Mouse (Mus musculus) ovary, postnatal 14 days (tissue): Measurements from ENCODE around the gene Arl15.

Experiments
- DNase-seq: peaks from one replicate; pipeline ENCODE4 v3.0.0; 2022; ENCODE audit warnings: low spot score

The Arl15 gene

DNA sequence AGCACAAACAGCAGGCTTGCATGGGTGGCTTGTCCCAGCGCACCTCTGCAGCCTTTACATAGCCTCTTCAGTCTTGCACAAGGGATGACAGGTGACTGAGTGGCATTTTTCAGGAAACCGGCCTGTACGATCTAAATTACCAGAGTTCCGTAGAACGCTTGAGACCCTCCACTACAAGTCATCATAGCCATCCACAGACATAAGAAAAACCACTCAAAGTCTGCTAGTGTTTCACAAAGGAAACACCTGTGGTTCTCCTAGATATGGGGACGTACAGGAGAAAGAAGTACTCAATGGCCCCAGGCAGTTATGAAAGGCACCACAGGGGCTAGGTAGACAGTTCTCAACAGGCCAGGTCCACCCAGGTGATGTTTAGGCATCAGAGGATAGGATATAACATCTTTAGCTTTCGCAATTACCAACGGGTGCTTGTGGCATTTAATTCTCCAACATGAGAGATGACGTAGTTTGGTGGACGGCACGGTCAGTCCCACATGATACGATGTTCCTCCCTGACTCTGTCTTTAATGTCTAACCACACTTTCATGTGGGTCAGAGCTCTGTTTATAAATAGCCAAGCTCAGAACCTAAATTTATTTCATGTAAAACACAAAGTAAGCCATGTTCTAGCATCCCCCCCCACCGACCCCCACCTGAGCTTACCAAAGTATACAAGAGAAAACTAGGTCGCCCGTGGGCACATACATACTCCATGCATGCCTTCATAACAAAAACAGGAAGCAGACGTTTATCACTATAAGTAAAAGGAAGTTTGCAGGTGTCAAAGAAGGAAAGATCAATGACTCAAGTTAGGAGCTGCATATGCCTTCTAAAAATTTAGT, 356.8 kb downstream of the Arl15 start:
- no peak for DNase-seq

DNA sequence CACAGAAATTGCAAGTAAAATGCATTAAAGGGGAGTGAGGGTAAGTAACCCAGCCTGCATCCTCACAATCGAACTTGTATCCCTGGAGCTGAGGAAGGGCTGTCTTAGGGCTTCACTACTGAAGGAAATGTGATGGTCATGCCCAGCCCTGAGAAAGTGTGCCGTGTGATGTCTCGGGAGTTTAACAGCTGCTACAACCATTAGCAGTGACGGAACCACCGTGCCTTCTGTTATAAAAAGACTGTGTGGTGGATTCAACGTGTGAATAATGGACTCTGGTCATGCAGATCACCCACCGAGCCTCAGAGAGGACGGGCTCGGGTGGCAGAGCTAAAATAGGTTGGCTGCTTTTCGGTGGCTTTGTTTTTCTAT, 357.4 kb downstream of the Arl15 start:
- DNase-seq, result no peak

DNA sequence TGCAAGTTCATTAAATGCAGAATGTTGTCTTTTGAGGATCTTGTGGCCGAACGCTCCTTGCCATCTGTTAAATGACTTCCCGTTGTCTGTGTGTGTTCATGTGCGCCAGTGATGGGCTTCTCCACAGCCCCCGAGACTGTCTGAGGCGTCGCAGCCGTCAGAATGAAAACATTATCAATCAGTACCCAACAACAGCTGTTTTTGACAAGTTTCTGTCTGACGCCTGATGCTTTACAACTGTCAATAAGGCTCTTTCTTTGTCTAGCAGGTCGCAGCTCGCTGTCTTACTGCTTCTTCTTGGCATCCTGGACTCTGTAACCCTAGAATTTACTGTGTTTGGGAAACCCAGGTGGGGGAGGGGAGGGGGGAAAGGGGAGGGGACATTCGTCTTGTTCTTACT, 362.4 kb downstream of the Arl15 start:
- no peak for DNase-seq

DNA sequence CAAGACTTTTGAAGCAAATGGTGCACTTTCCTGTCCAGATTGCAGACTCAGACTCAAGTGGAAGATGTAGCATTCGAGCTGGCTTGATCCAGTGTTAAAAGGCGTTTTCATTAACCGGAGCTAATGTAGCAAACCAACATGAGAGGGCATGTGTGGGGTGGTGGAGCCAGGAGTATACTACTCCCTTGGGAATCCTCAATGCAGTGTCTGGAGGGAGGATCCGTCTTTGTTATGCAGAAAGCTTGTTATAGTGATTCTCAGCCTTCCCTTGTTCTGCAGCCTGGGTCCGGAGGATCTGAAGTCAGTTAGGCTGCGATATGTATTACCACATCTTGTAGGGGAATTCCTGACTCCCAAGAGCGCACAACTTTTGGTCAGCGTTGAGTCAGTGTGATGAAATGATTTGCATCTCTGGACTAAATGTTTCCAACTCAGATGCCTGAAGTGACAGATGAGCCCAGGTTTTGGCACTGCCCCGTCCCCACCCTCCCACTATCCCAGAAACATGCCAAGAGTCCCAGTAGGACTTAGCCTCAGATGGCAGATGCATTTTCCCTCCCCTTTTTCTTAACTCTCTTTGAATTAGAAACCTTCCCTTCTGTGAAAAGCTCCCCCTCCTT, 363.9 kb downstream of the Arl15 start:
- DNase-seq, result no peak

DNA sequence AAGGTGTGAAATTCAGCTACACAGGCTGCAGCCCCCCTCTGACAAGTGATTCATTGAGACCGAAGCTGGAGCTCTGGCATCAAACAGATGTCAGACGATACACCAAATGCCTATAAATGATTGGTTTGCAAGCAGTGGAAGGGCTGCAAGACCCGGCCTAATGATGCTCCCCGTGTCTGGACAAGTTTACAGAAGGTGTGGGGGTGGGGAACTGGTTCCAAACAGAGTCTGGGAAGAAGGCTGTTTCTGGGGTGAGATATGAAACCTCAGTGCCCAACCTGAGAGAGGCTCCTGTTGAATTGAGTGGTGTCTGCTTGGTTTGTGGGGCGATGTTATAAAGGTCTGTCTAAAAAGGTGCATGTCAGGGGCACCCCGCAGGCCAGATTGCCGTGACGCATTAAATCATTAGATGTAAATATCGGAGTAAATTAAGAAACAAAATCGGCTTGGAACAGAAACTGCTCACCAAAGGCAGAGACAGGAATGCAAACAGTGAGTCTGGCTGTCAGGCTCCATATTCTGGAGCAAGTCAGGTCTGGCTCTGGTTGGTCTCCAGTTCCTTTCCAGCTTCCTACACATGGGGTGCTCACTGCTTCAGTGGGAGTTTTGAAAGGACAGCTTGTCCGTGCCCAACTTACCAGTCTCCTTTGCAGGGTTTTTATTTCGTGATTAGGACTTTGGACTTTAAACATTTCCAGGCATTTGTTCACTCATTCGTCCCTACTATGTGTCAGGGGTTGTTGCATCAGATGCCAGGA, 365.5 kb downstream of the Arl15 start:
- DNase-seq, result no peak

DNA sequence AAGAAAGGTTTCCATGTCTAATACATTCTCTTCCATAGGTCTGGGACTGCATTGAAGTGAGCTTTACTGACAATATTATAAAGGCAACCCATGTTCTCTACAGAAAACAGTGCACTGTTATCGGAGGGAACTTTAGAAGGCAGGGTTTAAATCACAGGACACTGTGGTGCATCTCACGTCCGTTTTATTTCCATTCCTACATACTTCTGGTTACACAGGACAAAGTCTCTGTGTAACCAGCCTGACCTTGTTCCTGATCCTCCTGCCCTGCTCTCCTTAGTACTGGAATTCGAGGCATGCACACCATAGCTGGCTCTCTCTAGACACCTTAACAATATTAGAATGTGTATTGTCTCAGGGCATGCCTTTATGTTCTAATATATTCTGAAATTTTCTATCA, 368.4 kb downstream of the Arl15 start:
- no peak for DNase-seq

DNA sequence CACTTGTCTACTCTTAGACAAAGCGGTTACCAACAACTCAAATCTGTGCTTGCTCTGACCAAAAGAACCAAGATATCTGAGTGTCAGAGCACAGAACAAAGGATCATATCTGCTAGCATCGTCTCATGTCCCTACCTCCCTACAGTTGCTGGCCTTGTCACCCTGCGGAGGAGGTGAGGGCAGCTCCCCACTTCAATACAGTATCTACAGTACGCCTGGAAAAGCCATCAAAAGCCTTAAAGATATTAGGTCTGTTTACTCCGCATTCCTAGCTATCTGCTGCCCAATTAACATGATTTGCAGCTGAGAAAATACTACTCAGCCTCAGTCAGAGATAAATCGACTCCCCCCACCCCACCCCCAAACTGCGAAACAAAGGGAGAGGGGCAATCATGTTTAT, 371.3 kb downstream of the Arl15 start:
- no peak for DNase-seq

DNA sequence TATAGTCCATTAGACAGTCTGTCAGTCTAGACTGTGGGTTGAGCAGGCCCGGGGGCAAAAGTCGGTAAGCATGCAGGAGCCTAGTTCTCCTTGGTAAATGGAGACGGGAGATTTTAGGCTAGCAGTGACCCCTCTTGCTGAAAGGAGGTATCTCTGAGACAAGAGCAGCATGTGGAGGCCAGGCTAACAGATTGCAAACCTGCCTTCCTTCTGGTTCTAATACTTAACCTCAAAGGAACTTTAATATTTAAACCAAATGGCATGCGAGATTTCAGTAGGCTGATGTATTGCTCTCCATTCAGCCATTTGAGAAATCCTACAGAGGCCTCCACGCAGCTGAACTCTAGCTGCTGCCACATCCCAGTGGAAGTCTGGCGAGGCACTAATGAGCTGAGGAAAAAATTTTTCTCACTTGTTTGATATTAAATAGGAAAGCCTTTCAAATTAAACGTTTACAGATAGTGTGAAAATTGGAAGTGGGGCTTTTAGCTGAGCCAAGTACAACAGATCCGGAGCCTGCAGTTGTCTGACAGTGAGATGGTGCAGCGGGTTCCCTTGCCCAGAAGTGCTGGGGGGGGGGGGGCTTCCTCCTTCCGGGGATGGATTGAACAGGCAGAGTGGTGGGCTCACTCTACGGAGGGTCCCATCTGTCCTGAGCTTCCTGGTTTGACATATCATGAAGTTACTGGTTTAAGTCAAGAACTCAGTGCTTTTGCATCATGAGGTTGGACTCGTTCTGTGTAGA, 372.3 kb downstream of the Arl15 start:
- DNase-seq, result no peak

DNA sequence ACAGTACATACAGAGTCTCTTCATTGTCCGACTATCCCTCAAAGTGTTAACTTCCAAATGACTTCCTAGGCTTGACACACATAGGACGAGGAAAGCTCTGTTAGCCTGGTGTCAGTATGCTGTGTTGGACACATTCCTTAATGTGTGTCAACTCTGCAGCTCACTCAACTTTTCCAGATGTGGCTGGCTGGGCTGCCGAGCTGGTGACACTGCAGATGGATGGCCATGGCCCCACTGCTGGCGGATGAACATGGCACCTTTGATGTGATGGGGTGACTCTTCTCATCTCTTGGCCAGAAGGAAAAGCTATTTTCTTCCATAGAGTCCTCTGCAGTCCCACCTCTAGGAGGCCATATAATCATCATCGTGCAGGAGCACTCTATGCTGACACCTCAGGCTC, 375.8 kb downstream of the Arl15 start:
- no peak for DNase-seq

DNA sequence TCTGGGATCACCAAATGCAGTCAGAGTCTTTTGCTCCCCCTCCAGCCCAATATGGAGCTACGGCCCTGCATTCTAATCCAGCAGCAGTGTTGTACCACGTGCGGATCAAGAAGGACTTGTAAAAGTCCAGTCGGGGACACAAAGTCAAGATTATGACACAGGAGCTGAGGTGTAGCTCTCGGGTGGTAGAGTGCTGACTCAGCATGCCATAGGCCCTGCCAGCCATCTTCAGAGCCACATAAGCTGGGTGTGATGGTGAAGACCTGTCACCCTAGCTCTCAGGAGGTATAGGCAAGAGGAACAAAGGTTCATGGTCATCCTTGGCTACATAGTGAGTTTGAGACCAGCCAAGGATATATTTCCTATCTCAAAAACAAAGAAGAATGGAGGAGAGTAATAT, 377.2 kb downstream of the Arl15 start:
- no peak for DNase-seq

DNA sequence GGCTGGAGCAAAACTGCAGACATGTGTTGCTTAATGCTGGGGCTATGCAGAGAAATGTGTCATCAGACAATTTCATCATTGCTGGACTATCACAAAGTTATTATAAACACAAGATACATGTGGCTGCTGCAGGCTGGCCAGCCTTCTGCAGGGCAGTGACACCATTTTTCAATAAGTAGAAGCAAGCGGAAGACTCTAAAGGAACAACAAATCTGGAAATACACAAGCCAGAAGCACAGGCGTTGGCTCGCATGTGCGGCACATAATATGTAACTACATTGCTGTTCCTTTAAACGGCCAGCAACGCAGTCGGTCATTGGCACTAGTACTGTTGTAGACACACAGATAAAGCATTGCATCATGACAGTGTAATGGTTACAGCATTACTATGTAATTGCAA, 393.8 kb downstream of the Arl15 start:
- DNase-seq, result no peak

DNA sequence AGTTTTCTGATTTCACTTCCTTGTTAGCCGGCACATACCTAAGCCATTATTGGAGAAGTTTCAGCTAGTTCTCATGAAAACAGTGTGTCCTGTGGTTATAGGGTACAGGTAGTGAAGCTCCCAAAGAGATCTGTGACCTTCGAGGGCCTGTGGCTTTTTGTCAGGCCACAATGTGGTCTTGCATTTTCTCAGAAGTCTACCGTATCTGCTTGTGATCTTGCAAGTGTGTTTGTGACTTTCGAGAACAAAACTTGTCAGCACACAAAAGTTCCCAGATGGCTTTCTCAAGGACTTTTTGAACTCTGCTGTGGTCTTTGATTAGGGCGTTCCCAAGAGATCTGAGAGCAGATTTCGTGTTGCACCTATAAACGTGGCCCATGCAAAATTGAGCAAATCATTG, 394.5 kb downstream of the Arl15 start:
- no peak for DNase-seq

DNA sequence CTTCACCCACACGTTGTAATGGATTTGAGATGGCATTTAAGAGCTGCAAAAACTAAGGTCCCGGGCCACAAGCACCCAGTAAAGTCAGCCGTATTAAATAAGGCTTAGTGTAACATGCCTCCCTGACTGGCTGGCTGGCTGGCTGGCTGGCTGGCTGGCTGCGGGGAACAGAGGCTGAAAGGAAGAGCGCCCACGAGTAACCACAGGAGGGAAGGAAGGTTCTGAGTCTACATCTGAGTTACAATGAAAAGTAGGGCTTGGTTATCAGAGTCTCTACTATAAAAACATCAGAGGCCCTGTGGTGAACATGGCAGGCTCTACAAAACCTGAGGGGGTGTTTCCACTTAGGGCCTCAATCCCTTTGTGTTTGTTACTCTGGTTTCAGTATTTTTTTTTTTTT, 395.1 kb downstream of the Arl15 start:
- DNase-seq, result no peak

DNA sequence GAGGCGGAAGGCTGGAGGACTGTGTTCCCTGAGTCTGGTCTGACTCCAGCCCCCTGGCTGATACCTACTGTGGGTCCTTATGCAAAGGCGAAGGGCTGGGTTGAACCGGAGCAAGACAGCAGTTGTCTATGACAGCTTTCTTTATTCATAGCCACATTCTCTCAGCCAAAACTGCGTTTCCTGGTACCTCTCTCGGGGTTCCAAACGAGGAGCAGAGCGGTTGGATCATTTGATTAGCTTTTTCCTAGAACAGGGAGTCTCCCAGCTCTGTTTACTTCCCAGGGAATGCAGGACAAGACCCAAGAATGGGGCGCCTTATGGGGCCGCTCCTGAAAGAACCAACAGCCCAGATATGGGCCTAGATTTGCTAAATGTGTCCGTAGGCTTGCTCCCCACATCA, 396.6 kb downstream of the Arl15 start:
- no peak for DNase-seq

DNA sequence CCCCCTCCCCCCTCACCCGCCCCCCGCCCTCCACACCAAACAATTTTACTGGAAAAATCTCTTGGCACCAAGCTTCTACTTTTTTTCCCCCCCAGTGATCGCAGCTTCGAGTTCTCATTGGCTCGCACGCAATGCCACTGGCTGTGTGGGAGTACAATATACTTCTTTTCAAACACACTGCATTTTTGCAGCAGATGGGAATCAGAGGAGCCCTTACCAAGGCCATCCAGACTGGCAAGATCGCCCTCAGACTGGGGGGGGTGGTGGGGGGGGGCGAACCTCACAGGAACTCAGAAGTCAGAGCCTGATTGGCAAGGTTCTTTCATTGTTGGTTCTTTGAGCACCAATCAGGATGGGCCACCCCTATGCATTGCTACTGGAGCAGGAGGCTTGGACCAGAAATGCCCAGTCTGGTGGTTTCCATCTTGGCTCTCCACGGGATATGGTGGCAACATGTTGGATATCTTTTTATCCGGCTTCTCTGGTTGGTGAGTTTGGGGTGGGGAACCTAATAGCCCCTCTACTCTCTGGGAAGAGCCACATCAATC, 404.0 kb downstream of the Arl15 start:
- no peak for DNase-seq

DNA sequence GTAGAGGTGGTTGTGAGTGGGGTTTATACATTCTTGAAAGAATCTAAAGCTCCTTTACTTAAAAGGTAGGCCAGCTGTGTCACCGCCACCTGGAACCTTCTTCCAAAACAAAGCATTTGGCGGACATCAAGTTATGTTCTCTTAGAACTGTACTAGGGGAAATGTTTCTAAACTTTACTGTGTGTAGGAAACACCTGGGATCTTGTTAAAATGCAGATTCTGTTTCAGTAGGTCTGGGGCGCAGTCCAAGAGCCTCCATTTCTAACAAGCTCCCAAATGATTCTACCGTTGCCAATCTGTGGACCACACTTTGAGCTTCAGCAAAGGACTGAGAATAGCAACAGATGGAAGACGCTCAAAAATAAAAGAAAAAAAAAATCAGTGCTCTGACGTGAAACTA, 405.4 kb downstream of the Arl15 start:
- no peak for DNase-seq

DNA sequence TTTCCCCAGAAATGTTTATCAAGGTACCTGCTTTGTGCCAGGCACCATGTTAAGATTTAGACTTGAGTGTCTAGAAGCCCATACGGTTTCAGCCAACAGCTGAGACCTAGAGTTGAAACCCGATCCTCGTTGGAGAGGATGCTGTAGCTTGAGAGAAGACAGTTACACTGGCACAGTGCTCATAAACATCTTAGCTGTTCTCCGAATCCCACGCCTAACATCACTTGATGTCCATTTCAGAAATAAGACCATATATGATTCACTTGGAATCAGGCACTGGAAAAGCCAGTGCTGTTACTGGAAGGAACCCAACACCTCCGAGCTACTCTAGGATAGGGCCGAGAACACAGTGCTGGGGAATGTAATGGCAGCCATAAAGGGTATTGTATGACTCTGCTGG, 406.2 kb downstream of the Arl15 start:
- DNase-seq, result no peak

DNA sequence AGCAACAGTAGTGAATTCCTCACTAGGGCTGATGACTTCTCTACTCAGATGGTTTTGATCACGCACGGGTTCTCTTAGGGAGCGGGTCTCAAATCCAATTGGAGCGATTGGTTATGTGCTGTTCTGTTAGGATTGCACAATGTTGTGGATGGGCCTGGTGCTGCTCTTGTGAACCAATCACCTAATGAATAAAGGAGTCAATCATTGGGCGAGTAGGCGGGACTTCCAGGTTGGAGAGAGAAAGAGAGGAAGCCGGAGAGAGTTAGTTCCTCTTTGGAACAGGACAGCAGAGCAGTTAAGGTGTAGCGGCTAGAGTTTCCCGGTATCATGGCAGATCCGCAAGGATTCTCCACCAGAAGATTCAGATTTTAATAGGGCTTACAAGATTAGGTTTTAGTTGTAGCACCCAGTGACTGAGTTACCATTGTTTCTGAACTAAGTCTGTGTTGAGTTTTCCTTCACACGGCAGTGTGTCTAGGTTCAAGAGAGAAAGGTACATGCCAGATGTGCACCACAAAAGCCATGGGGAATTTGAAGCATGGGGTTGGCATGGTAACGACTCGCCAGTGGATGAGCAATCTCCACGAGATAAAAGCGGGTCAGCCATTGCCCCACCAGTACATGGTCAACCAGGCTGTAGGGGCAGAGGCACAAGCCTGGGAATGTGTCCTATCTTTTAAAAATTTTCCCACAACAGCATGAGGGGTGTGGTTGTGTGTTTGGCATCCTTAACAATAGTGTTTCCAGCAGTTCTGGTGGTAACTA, 408.7 kb downstream of the Arl15 start:
- no peak for DNase-seq
